Mouse (Mus musculus): ENCODE data around the gene Taldo1. TPM values are rescaled to one million over a fixed set of nuclear protein-coding genes. Genes with fewer than 3 reads are reported as not detected.

The Taldo1 gene
- polyA plus RNA-seq, 1 experiment from 2014 or later = 352 TPM

DNA sequence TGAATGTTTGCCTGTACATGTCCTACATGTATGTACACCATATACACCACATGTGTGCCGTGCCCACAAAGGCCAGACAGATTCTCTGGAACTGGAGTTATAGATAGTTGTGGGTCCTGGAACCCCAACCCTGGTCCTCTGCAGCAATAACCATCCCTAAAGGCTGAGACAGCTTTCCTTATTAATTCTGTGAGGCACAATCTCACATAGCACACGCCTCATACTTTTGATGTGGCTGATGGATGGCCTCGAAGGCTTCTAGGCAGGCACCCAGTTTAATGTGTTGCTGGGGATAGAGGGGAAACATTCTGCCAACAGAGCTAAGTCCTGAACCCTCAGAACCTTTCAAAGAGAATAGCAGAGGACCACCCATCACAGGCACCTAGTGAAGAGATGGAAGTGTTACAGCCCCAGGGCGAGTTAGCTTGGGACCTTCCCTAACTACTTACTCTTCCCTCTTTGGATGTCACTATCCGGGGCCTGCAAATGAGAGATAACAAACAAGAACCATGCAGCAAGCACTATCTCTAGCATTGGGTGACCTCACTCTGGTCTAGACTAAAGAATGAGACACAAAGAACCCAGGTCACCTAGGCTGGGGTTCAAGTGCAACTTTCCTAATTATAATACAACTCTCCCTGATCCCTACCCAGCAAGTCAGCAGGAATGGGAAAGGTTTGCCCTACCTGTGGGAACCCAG is 27.5 kb upstream of the Taldo1 start:
- Histone ChIP-seq H3K4me1 (no peaks in the 10 kb centered on the region), H3K27me3 (peaks cover 27% of the 10 kb centered on the region), H3K4me3 (no peak overlapping the region), H3K9me3 (replicated peaks) (no peaks in the 10 kb centered on the region), H3K36me3 (no peaks in the 10 kb centered on the region), H3K27ac (no peak overlapping the region), H3K4me2 (replicated peaks) (no peak overlapping the region), H3K9ac (no peak overlapping the region)
- 87% methylated on average over 5 of the region's 5 CpGs for WGBS
- no peak for ATAC-seq (ENCODE audit: low FRiP score)

DNA sequence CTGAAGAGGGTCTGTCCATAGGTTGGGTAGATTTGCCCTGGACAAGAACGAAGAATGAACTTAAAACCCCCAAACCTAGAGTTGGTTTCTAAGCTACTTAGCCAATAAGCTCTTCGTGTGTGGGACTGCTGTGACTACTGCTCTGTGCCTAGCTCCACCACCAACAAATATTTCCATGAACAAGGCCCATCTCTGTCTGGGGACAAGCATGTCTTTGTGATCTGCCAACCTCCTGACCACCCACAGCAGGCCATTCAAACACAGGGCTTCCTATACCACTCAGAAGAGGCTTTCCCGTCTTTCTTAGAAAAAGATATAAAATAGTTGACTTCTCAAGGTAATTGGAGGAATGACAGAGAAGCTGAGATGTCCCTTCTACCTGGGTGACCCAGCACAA is 27.0 kb upstream of the Taldo1 start:
- no peaks in the 10 kb centered on the region for H3K36me3 ChIP-seq
- no peak overlapping the region for H3K4me3 ChIP-seq
- H3K9ac ChIP-seq = no peak overlapping the region
- no peak for ATAC-seq (ENCODE audit: low FRiP score)
- no peak overlapping the region for H3K4me2 ChIP-seq (replicated peaks)
- H3K9me3 ChIP-seq (replicated peaks) = no peaks in the 10 kb centered on the region
- no peaks in the 10 kb centered on the region for H3K4me1 ChIP-seq
- WGBS = 73% methylated on average over 3 of the region's 3 CpGs
- H3K27ac ChIP-seq = no peak overlapping the region
- peaks cover 27% of the 10 kb centered on the region for H3K27me3 ChIP-seq

DNA sequence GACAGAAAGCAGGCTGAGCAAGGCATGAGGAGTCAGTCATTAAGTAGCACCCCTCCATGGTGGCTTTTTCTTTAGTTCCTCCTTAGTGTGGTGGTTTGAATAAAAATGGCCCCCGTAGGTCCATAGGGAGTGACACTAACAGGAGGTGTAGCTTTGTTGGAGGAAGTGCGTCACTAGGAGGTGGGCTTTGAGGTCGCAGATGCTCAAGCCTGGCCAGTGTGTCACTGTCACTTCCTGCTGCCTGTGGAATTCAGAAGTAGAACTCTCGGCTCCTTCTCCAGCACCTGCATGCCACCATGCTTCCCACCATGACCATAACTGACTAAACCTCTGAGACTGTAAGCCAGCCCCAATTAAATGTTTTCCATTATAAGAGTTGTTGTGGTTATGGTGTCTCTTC is 24.6 kb upstream of the Taldo1 start:
- Histone ChIP-seq H3K27me3 (peaks cover 6% of the 10 kb centered on the region), H3K36me3 (no peaks in the 10 kb centered on the region), H3K27ac (no peak overlapping the region), H3K9ac (no peak overlapping the region), H3K4me3 (no peak overlapping the region), H3K9me3 (replicated peaks) (no peaks in the 10 kb centered on the region), H3K4me2 (replicated peaks) (no peak overlapping the region), H3K4me1 (no peaks in the 10 kb centered on the region)
- 87% methylated on average over 4 of the region's 4 CpGs for WGBS
- no peak for ATAC-seq (ENCODE audit: low FRiP score)

DNA sequence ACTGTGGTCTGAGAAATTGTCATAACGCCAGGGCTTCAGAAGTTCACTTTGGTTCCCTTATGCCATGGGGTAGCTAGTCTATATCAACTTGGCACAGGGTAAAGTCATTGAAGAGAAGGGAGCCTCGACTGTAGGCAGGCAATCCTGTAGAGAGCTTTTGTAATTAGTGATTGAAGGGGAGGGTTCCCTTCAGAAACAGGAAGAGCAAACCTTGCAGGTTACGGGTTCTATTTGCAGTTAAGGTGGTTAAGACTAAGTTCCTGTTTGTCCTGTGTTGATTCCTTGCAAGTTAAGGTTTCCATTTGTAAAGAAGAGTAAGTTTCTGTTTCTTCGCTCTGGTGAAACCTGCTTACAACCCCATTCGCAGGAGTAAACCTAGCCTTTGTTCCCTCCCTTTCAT is 22.1 kb upstream of the Taldo1 start:
- WGBS = 70% methylated on average over 5 of the region's 5 CpGs
- Histone ChIP-seq H3K27ac (no peak overlapping the region), H3K4me3 (no peak overlapping the region), H3K9ac (no peak overlapping the region), H3K36me3 (no peaks in the 10 kb centered on the region), H3K27me3 (no peaks in the 10 kb centered on the region), H3K9me3 (replicated peaks) (no peaks in the 10 kb centered on the region), H3K4me2 (replicated peaks) (no peak overlapping the region), H3K4me1 (no peaks in the 10 kb centered on the region)
- ATAC-seq (ENCODE audit: low FRiP score) = no peak

DNA sequence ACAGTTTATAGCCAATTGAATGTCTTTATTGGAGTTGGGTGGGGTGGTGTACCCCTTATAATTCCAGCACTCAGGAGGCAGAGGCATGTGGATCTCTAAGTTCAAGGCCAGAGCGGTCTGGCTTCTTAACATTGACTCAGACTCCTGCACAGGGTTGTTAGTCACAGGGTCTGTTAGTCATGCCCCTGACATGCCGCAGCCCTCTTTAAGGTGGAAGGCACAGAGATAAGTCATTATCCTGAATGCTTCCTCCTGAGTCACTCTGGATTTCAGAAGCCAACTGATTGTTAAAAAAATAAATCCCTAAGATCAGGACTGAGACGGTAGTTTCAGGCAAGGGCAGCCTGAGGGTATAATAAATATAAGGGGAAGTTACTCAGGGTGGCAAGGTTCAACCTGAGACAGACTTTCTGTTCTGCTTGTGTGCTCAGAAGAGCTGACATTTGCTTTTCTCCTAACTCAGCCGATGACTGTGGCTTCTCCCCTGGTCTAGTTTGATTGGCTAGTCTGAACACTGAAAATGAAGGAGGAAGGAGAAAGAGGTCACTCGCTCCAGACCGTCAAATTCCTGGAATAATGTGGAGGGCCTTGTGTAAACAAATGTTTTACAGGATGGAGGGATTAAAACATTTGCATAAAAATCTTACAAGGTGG is 19.9 kb upstream of the Taldo1 start:
- no peak for ATAC-seq (ENCODE audit: low FRiP score)
- no peak overlapping the region for H3K27ac ChIP-seq
- no peak overlapping the region for H3K4me3 ChIP-seq
- no peaks in the 10 kb centered on the region for H3K27me3 ChIP-seq
- no peak overlapping the region for H3K4me2 ChIP-seq (replicated peaks)
- no peak overlapping the region for H3K9ac ChIP-seq
- H3K4me1 ChIP-seq = no peaks in the 10 kb centered on the region
- 73% methylated on average over 6 of the region's 6 CpGs for WGBS
- no peaks in the 10 kb centered on the region for H3K9me3 ChIP-seq (replicated peaks)
- no peaks in the 10 kb centered on the region for H3K36me3 ChIP-seq

DNA sequence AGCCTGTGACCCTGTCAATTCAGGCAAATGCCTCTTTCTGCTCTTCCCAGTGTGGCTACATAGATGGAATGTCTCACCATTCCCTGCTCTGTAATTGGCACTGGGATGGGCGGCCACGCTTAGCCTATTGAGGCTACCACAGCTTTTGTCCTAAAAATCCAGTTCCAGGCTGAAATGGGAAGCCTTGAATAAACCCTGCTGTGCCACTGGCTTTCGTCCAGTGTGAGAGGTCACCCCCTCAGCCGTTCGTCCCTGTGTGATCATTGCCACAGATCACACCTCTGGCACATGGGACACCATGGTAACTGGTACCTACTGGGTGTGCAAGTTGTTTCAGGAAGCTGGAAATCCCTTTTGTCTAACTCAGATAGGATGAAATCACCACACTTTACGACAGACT is 18.4 kb upstream of the Taldo1 start:
- WGBS = 42% methylated on average over 6 of the region's 6 CpGs
- Histone ChIP-seq H3K27me3 (no peaks in the 10 kb centered on the region), H3K4me3 (no peak overlapping the region), H3K9me3 (replicated peaks) (no peaks in the 10 kb centered on the region), H3K36me3 (no peaks in the 10 kb centered on the region), H3K9ac (no peak overlapping the region), H3K4me1 (no peaks in the 10 kb centered on the region), H3K4me2 (replicated peaks) (no peak overlapping the region), H3K27ac (no peak overlapping the region)
- no peak for ATAC-seq (ENCODE audit: low FRiP score)

DNA sequence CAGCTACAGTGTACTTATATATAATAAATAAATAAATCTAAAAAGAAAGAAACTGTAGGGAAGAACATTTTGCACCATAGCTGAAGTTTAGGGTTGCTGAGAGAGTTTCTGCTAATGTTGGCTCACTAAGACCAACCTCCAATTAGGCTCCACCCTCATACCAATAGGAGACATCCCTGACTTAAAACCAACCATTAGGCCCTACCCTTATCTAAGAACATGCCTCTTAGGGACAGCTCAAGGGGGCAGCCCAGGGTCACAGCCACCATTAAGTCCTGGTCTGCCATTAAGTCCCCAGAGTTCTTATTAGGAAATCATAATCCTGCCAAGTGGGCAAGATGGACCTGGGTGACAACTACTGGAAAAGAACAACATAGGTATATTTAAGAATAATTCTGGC is 17.6 kb upstream of the Taldo1 start:
- H3K4me2 ChIP-seq (replicated peaks) = no peak overlapping the region
- ATAC-seq (ENCODE audit: low FRiP score) = no peak
- no peaks in the 10 kb centered on the region for H3K4me1 ChIP-seq
- no peaks in the 10 kb centered on the region for H3K27me3 ChIP-seq
- no peak overlapping the region for H3K4me3 ChIP-seq
- H3K9ac ChIP-seq = no peak overlapping the region
- no peaks in the 10 kb centered on the region for H3K9me3 ChIP-seq (replicated peaks)
- H3K27ac ChIP-seq = no peak overlapping the region
- no peaks in the 10 kb centered on the region for H3K36me3 ChIP-seq

DNA sequence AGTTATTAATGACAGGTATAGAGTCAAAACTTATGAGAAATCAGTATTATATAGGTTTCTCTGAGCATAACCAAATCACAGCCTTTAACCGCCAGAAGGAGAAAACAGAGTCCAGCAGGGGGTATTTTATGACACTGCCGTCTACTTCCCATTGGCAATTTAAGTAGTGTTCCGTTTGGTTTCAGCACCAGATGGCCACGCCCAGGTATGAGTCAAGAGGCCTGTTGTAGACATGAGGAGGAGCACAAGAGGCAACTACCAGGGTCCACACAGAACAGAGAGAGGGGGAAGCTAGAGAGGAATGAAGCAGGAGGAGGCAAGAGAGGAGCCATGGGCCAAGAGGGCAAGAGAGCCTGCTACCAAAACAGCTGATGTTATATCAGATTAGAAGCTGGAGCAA is 12.4 kb upstream of the Taldo1 start:
- no peak overlapping the region for H3K9ac ChIP-seq
- no peaks in the 10 kb centered on the region for H3K36me3 ChIP-seq
- no peaks in the 10 kb centered on the region for H3K9me3 ChIP-seq (replicated peaks)
- no peak overlapping the region for H3K4me2 ChIP-seq (replicated peaks)
- no peak for ATAC-seq (ENCODE audit: low FRiP score)
- WGBS = 63% methylated on average over 4 of the region's 4 CpGs
- H3K4me3 ChIP-seq = no peak overlapping the region
- H3K4me1 ChIP-seq = no peaks in the 10 kb centered on the region
- peaks cover 10% of the 10 kb centered on the region; the same call in 1 of the 2 replicates for H3K27me3 ChIP-seq
- H3K27ac ChIP-seq = no peak overlapping the region

DNA sequence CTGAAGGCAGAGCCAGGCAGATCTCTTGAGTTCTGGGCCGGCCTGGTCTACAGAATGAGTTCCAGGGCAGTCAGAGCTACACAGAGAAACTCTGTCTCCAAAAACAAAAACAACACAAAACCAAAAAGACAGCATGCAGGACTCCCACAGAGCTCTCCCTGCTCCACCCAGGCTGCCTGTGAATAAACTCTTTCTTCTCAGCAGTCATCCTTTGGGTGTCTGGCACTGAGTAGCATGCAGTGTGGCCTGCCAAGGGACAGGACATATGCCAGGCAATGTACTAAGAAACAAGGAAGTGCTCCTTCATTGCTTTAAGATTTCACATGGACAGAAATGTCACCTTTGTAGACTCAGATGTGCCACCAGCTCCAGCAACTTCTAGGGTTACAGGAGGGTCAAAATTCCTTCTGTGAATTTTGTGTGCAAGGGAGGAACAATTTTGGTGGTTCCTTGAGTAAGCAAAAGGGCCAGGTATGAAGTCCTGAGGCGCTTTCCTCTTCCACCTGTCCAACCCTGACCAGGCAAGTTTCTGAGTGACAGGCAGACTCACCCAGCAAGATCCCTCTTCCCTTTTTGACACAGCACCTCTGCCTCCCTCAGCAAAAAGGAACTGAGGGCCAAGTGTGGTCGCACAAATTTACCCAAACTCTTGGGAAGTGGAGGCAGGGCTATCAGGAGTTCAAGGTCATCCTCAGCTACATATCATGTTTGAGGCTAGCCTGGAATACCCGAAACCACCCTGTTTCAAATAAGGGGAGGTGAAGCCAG is 10.7 kb upstream of the Taldo1 start:
- H3K4me1 ChIP-seq = no peaks in the 10 kb centered on the region
- peaks cover 13% of the 10 kb centered on the region; the same call in 1 of the 2 replicates for H3K27me3 ChIP-seq
- H3K4me3 ChIP-seq = no peak overlapping the region
- H3K36me3 ChIP-seq = no peaks in the 10 kb centered on the region
- no peaks in the 10 kb centered on the region for H3K9me3 ChIP-seq (replicated peaks)
- H3K27ac ChIP-seq = no peak overlapping the region
- WGBS = 77% methylated on average over 4 of the region's 4 CpGs
- ATAC-seq (ENCODE audit: low FRiP score) = no peak
- H3K4me2 ChIP-seq (replicated peaks) = no peak overlapping the region
- no peak overlapping the region for H3K9ac ChIP-seq

DNA sequence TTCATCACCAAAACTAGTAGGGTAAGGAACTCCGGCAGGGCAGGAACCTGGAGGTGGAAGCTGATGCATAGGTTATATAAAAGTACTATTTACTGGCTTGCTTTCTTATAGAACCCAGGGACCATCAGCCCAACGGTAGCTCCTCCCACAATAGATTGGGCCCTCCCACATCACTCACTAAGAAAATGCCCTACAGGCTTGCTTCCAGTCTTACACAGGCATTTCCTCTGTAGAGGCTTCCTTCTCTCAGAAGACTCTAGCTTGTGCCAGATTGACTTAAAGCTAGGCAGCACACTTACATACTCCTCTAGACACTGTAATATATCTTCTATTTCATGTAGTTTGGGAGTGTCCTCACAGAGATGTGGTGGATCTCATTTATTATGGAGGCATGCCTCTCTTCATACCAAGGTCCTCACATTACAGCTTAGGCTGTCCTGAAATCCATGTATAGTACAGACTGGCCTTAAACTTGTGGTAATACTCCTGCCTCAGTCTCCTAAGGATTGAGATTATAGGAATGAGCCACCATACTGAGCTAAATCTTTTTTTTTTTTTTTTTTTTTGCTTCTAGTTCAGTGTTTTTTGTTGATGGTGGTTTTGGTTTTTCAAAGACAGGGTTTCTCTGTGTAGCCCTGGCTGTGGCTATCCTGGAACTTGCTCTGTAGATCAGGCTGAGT is 4.1 kb upstream of the Taldo1 start:
- no peak for ATAC-seq (ENCODE audit: low FRiP score)
- 59% methylated on average over 2 of the region's 2 CpGs for WGBS
- no peak overlapping the region for H3K4me3 ChIP-seq
- H3K4me2 ChIP-seq (replicated peaks) = no peak overlapping the region
- H3K9ac ChIP-seq = no peak overlapping the region
- H3K4me1 ChIP-seq = peaks cover 8% of the 10 kb centered on the region
- H3K27me3 ChIP-seq = peaks cover 13% of the 10 kb centered on the region; the same call in 1 of the 2 replicates
- no peaks in the 10 kb centered on the region for H3K9me3 ChIP-seq (replicated peaks)
- H3K36me3 ChIP-seq = no peaks in the 10 kb centered on the region
- H3K27ac ChIP-seq = no peak overlapping the region

DNA sequence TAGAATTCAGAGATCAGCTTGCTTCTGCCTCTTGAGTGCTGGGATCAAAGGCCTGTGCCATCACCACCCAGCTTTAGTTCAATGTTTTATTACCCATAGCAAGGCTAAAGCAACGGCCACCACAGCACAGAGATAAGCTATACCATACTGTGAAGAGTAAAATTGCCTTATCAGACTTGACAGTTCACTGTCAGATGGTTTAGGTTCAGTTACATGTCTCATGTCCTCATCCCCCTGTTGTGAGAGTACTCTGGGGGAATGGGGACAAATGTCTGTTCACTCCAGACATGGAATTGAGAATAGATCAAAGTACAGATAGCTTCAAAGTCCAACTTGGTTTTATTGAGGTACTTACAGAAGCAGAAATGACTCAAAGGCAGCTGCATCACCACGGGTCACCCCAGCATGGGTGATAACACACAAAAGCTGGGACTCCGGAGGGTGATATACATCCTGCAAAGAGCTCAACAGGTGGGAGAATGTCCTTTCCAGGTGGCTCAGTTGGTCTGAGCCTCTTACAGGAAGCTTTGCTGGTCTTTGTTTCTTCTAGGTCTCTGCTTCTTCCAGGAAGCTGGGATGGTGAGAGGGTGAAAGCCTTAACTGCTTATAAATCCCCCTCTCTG is 3.4 kb upstream of the Taldo1 start:
- no peaks in the 10 kb centered on the region for H3K36me3 ChIP-seq
- no peak overlapping the region for H3K9ac ChIP-seq
- no peak for ATAC-seq (ENCODE audit: low FRiP score)
- WGBS = 59% methylated on average over 3 of the region's 3 CpGs
- H3K4me3 ChIP-seq = no peak overlapping the region
- H3K9me3 ChIP-seq (replicated peaks) = no peaks in the 10 kb centered on the region
- H3K27ac ChIP-seq = no peak overlapping the region
- H3K4me1 ChIP-seq = peaks cover 12% of the 10 kb centered on the region
- peaks cover 11% of the 10 kb centered on the region; the same call in 1 of the 2 replicates for H3K27me3 ChIP-seq
- H3K4me2 ChIP-seq (replicated peaks) = no peak overlapping the region

Data from hindbrain, embryonic 12.5 days (tissue).